Mouse (Mus musculus) kidney, adult 2 months (tissue): ENCODE data around the gene Spag16. TPM values are rescaled to one million over a fixed set of nuclear protein-coding genes. Genes with fewer than 3 reads are reported as not detected.

Experiments used
- DNase-seq: peaks from one replicate; pipeline ENCODE4 v3.0.0; 2021
- H3K27ac ChIP-seq: fragments of 200-500 bp; 2 replicates; pipeline ENCODE4 v1.5.1; 2012; ENCODE audit warnings: low read depth, low read length, control low read depth, inconsistent platforms; ENCODE audit not compliant: insufficient read depth
- H3K27me3 ChIP-seq: fragments of 200-500 bp; replicated peaks from 2 replicates; pipeline ENCODE4 v1.6.1; 2012; ENCODE audit warnings: mild to moderate bottlenecking, moderate library complexity, low read length, inconsistent platforms; ENCODE audit not compliant: control insufficient read depth, insufficient read depth
- H3K36me3 ChIP-seq: fragments of 200-500 bp; 2 replicates; pipeline ENCODE4 v1.6.1; 2012; ENCODE audit warnings: mild to moderate bottlenecking, moderate library complexity, low read length, inconsistent platforms; ENCODE audit not compliant: control insufficient read depth, insufficient read depth
- H3K4me1 ChIP-seq: fragments of 200-500 bp; 2 replicates; pipeline ENCODE4 v1.6.1; 2011; ENCODE audit warnings: low read length; ENCODE audit not compliant: control insufficient read depth, insufficient read depth
- H3K4me3 ChIP-seq: fragments of 200-500 bp; 2 replicates; pipeline ENCODE4 v1.5.1; 2011; ENCODE audit warnings: mild to moderate bottlenecking, low read depth, low read length, control low read depth; ENCODE audit not compliant: insufficient read depth
- CTCF ChIP-seq: fragments of 200-500 bp; conservative IDR thresholded peaks from 2 replicates; pipeline ENCODE4 v1.5.1; 2011; ENCODE audit warnings: low read depth, mild to moderate bottlenecking, control low read depth, low read length, moderate library complexity, mixed read lengths; ENCODE audit not compliant: insufficient read depth, insufficient read length
- POLR2A ChIP-seq: fragments of 200-500 bp; IDR thresholded peaks from one replicate; pipeline ENCODE4 v1.6.1; 2011; ENCODE audit warnings: low read depth, low read length, control low read depth
- WGBS: fragments of 180-500 bp; shearing (Covaris S2); methylation state at CpG from one replicate; pipeline ENCODE4 v1.1.7; 2018; 5-methylcytosine and 5-hydroxymethylcytosine counted together
- polyA plus RNA-seq: library from polyadenylated mRNA; depleted of rRNA; stranded (reverse); fragments of >200 nt; gene quantifications from 2 replicates; pipeline ENCODE4 v1.2.3, GENCODE M21; 2012

Spag16 gene
- polyA plus RNA-seq, 1 experiment: 0.03 TPM

DNA sequence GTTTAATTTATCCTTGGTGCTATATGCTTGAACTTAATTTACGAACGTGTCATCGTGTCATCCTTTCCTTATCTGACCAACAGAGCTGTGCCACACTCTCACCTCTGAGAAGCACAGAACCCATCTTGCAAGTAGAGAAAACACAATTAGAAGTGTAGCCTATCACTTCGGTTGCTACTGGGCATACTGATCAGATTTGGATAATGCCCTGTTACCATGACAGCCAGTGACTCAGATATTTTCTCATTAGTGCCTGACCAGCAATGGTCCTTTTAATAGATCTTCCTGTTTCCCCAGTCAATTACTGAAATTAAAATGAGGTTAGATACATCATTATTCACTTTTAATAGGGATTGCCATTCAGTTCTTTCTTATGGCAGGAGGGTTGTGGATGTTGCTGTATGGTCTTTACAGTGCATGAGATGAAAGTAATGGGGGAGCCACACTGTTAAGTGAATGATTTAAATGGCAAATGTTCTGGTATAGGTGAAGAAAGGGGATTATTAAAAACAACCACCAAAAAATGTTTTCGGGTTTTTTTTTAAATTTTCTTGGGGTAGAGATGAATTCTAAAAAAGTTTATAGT lies 439.2 kb downstream of the Spag16 start:
- DNase-seq: no peak

DNA sequence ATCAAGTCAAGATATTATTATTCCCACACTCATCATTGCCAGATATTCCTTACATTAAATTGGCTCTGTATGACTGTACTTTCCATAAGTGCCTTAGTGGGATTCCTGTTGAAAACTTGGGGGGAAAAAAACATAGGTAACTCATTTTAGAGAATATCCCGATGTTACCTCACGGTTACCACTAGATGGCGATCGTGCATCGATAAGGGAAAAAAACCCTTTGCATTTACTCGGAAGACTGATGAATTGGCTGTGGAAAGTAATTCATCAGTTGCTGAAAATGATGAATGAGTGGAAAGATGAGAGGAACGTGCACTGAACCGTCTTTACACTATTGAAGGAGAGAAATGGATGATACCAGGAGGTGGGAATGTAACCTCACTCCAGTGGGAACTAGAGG lies 443.4 kb downstream of the Spag16 start:
- TF ChIP-seq POLR2A: no peak
- no peak for TF ChIP-seq CTCF
- Histone ChIP-seq H3K27me3 (no peaks in the 10 kb centered on the region), H3K4me1 (no peaks in the 10 kb centered on the region), H3K27ac (no peak overlapping the region), H3K4me3 (no peak overlapping the region), H3K36me3 (no peaks in the 10 kb centered on the region)
- WGBS: 16% methylated on average over 8 of the region's 8 CpGs
- DNase-seq: peak; percentile 8

More for the DNA sequence above, 439.2 kb downstream of the Spag16 start:
- 87% methylated on average over 5 of the region's 5 CpGs for WGBS
- Histone ChIP-seq H3K27me3 (no peaks in the 10 kb centered on the region), H3K4me1 (no peaks in the 10 kb centered on the region), H3K4me3 (no peak overlapping the region), H3K27ac (no peak overlapping the region), H3K36me3 (no peaks in the 10 kb centered on the region)
- TF ChIP-seq POLR2A: no peak

DNA sequence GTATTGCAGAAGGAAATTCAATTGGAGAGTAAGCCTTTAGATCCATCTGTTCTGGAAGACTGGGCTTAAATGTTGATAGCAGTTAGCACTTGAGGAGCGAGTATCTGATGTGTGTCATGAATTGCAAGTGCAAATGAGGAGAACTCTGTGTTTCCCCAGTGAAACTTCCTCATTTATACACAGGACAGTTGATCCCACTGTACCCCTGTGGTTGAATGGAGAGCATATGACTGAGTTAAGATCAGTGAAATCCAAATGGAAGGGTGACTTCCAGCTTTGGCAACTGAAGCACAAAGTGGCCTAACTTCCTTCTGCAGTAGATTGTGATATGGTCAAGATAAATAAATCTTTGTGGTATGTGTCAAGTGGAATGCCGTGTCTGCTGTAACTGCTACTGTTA lies 446.0 kb downstream of the Spag16 start:
- TF ChIP-seq CTCF (no peak), POLR2A (no peak)
- 50% methylated on average over 2 of the region's 2 CpGs for WGBS
- no peak overlapping the region for H3K4me3 ChIP-seq

DNA sequence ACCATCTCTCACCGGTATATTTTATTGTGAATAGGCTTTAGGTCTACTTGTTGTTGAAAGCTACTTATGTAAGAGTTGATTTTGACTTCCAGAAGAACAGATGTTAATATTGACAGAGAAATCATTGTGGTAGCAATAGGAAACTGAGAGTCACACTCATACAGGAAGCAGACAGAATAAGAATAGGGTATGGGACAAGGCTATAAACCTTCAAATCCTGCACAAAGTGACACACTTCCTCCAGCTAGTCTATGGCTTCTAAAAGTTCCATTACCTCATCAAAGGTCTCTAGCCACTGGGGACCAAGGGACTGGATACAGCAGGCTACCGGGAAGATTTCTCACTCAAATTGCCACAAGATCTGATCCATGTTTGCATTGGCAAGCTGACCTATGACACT lies 452.5 kb downstream of the Spag16 start:
- DNase-seq: no peak
- no peak overlapping the region for H3K27ac ChIP-seq
- no peaks in the 10 kb centered on the region for H3K27me3 ChIP-seq
- no peaks in the 10 kb centered on the region for H3K4me1 ChIP-seq
- TF ChIP-seq CTCF (no peak), POLR2A (no peak)
- 64% methylated on average over 2 of the region's 2 CpGs for whole genome bisulfite sequencing
- no peaks in the 10 kb centered on the region for H3K36me3 ChIP-seq
- no peak overlapping the region for H3K4me3 ChIP-seq

More for the DNA sequence above, 446.0 kb downstream of the Spag16 start:
- H3K27me3 ChIP-seq: no peaks in the 10 kb centered on the region
- no peaks in the 10 kb centered on the region for H3K36me3 ChIP-seq
- H3K27ac ChIP-seq: no peak overlapping the region
- no peak for DNase-seq
- no peaks in the 10 kb centered on the region for H3K4me1 ChIP-seq

DNA sequence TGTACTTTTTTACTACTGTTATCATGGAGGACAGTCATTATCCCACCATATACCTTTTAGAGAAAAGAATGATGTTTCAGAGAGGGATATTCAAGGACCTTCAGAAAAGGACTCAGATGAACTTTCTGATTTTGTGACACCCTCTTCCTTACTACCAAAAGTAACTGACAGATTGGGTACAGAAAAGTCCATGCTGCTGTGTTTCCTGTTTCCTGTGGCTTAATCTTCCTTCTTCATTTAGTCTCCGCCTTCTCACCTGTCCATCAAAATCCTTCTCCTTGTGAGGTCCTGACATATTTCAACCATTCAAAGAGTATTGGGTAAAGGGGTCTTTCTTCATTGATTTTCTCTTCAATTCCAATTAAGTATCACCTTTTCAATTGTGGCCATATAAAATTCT lies 456.6 kb downstream of the Spag16 start:
- no peaks in the 10 kb centered on the region for H3K36me3 ChIP-seq
- H3K4me3 ChIP-seq: no peak overlapping the region
- no peaks in the 10 kb centered on the region for H3K27me3 ChIP-seq
- H3K4me1 ChIP-seq: no peaks in the 10 kb centered on the region
- TF ChIP-seq POLR2A (no peak), CTCF (no peak)
- 91% methylated on average over 1 of the region's 1 CpGs for WGBS
- no peak for DNase-seq
- no peak overlapping the region for H3K27ac ChIP-seq

DNA sequence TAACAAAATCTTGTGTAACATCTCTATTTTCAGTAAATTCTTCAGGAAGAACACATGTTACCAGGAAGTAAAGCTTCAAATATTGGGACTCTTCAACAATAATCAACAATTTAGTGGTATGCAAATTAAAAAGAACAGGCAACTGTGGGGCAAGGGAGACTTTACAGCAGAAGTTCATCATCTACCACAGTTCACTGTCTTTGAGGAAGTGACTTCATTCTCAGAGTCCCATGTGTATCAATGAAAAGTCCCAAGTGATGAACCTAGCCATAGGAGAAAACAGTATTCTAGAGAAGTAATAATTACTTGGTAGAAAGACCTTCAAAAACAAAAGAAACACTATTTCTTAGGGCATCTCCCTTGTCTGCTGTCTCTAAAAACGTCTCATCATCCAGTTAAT lies 457.4 kb downstream of the Spag16 start:
- no peak for DNase-seq
- H3K4me1 ChIP-seq: no peaks in the 10 kb centered on the region
- no peak for TF ChIP-seq CTCF
- no peak for TF ChIP-seq POLR2A
- no peaks in the 10 kb centered on the region for H3K27me3 ChIP-seq
- WGBS: 46% methylated on average over 1 of the region's 1 CpGs
- no peak overlapping the region for H3K27ac ChIP-seq
- no peaks in the 10 kb centered on the region for H3K36me3 ChIP-seq
- H3K4me3 ChIP-seq: no peak overlapping the region

DNA sequence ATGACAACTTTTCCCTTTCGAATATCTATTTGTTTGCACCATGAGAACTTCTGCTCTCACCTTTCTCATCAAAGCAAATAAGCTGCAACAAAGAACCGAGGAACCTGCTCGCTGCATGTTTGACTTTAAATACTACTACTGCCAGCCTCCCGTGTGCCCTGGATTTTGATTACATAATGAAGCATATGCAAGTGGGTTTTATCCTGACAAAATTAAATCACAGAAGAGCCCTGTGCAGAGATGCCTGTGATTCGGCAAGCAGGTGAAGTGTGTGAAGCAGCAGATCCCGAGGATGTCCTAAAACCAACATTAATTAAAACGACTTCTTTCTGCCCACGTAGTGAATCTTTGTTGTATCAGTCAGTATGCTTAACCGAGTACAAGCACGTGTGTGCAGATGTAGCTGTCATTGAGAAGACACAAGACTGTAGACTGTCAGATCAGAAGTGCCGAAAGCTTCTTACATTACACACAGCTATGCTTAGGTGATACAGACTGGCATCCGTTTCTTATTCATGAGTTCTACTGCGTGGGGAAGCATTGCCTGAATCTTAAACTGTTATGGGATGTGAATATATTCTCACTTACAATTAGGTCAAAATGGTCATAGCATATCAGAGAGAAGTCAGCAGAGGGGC lies 489.5 kb downstream of the Spag16 start:
- Histone ChIP-seq H3K36me3 (no peaks in the 10 kb centered on the region), H3K27me3 (no peaks in the 10 kb centered on the region), H3K27ac (no peak overlapping the region), H3K4me1 (no peaks in the 10 kb centered on the region), H3K4me3 (no peak overlapping the region)
- no peak for DNase-seq
- 74% methylated on average over 13 of the region's 13 CpGs for WGBS
- TF ChIP-seq CTCF (no peak), POLR2A (no peak)

DNA sequence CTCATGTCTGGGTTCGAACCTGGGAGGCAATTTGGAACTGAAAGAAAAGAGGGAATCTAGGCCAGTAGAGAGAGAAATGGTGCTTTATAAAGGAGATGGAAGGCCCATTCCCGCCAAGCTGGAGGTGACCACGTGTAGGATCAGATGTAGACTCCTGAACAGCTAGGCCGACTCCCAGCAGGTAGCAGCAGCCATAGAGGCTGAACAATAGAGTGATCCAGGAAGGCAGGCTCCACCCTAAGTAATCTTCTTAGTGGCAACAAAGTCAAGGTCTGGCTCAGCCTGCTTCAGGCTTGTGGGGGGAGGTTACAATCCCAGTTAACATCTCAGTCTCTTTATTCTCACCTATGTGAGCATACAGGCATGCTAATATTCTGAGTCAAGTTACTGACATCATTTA lies 494.2 kb downstream of the Spag16 start:
- 78% methylated on average over 4 of the region's 4 CpGs for WGBS

More for the DNA sequence above, 494.2 kb downstream of the Spag16 start:
- Histone ChIP-seq H3K4me3 (no peak overlapping the region), H3K27me3 (no peaks in the 10 kb centered on the region), H3K36me3 (no peaks in the 10 kb centered on the region), H3K4me1 (no peaks in the 10 kb centered on the region), H3K27ac (no peak overlapping the region)
- TF ChIP-seq CTCF (no peak), POLR2A (no peak)
- no peak for DNase-seq
